ENCODE assay signal across 14 mouse cellular contexts in the genomic region with DNA sequence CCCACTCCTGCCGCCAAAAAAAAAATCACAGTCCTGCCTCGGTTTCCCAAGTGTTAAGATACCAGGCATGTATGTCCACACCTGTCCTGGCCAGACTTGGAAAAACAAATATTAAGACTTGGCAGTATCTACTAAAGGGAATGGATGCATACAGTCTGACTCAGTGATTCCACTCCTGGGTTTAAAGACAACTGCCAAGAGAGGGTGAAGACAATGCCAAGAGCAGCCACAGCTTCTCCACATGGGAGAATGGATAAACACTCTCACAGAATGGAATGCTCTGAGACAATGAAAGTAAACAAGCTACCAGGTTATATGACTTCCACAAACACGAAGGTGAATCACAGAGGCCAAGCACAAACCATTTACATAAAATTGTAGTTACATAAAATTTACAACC.
"Had no signal": no experiment of that assay in that cellular context is flagged by ENCODE, and none has a peak within 500 bp of the region (broad histone marks: within the 10 kb centered on the region; RNA-seq: fewer than 3 reads in every experiment).

No protein-coding gene starts in this region.

- H3K4me2 ChIP-seq: lung, embryonic 14.5 days; midbrain, embryonic 12.5 days; midbrain, embryonic 15.5 days; neural tube, embryonic 12.5 days had no signal

- ATAC-seq: midbrain, embryonic 15.5 days had no signal

- H3K4me1 ChIP-seq: midbrain, embryonic 10.5 days; midbrain, embryonic 12.5 days; midbrain, embryonic 15.5 days; neural tube, embryonic 12.5 days had no signal

- H3K36me3 ChIP-seq: midbrain, embryonic 10.5 days; midbrain, embryonic 12.5 days; midbrain, embryonic 15.5 days; neural tube, embryonic 12.5 days had no signal

- H3K9ac ChIP-seq: liver, embryonic 14.5 days; lung, embryonic 14.5 days; midbrain, embryonic 12.5 days; midbrain, embryonic 15.5 days; neural tube, embryonic 12.5 days had no signal

- H3K27ac ChIP-seq: liver, embryonic 14.5 days; midbrain, embryonic 10.5 days; midbrain, embryonic 12.5 days; midbrain, embryonic 15.5 days; neural tube, embryonic 12.5 days had no signal

- H3K27me3 ChIP-seq: midbrain, embryonic 12.5 days; midbrain, embryonic 15.5 days; neural tube, embryonic 12.5 days had no signal

- DNase-seq: lung, adult 18-20 months; lung, embryonic 14.5 days; lung, postnatal 10 days; lung, postnatal 4 days; right cerebral cortex, postnatal 25 days; right cerebral cortex, postnatal 4 days; spleen, adult 18-20 months; thymus, adult 2 months; thymus, postnatal 36 days had no signal

- H3K4me3 ChIP-seq: midbrain, embryonic 10.5 days; midbrain, embryonic 12.5 days; midbrain, embryonic 15.5 days; neural tube, embryonic 12.5 days had no signal

- H3K9me3 ChIP-seq: midbrain, embryonic 12.5 days; midbrain, embryonic 15.5 days; neural tube, embryonic 12.5 days had no signal
